Mouse (Mus musculus) forebrain, embryonic 14.5 days (tissue): ENCODE results near the gene Mtus2. TPM values are rescaled to one million over a fixed set of nuclear protein-coding genes. Genes with fewer than 3 reads are reported as not detected.
A peak's percentile ranks its signal among the peaks of the same experiment; 100 is the strongest.

Experiments
- ATAC-seq: fragments of 200-750 bp; cut with Nextera tagmentation; 2 replicates; pipeline ENCODE4 v1.8.0; 2017; ENCODE audit warnings: mild to moderate bottlenecking, moderate library complexity
- DNase-seq: peaks from one replicate; pipeline ENCODE4 v3.0.0-alpha.2; 2015; ENCODE audit warnings: low spot score
- H3K27ac ChIP-seq: fragments of 300-500 bp; sonication (generic); 2 replicates; pipeline ENCODE4 v1.5.1; 2014; ENCODE audit warnings: low read depth, mild to moderate bottlenecking, control low read depth, low read length, moderate library complexity
- H3K27me3 ChIP-seq: fragments of 300-500 bp; sonication (generic); replicated peaks from 2 replicates; pipeline ENCODE4 v1.6.1; 2014; ENCODE audit warnings: low read length, control low read depth, mixed read lengths; ENCODE audit not compliant: control insufficient read depth, insufficient read depth
- H3K36me3 ChIP-seq: fragments of 300-500 bp; sonication (generic); 2 replicates; pipeline ENCODE4 v1.6.1; 2014; ENCODE audit warnings: low read length, control low read depth; ENCODE audit not compliant: control insufficient read depth, insufficient read depth
- H3K4me1 ChIP-seq: fragments of 300-500 bp; sonication (generic); 2 replicates; pipeline ENCODE4 v1.6.1; 2014; ENCODE audit warnings: antibody characterized with exemption, low read length, control low read depth; ENCODE audit not compliant: control insufficient read depth, insufficient read depth
- H3K4me2 ChIP-seq: fragments of 300-500 bp; sonication (generic); 2 replicates; pipeline ENCODE4 v1.6.1; 2014; ENCODE audit warnings: mild to moderate bottlenecking, control low read depth, low read length
- H3K4me3 ChIP-seq: fragments of 300-500 bp; sonication (generic); 2 replicates; pipeline ENCODE4 v1.5.1; 2014; ENCODE audit warnings: low read depth, low read length, control low read depth
- H3K9ac ChIP-seq: fragments of 300-500 bp; sonication (generic); 2 replicates; pipeline ENCODE4 v1.6.1; 2014; ENCODE audit warnings: mild to moderate bottlenecking, low read length, control low read depth, moderate library complexity
- H3K9me3 ChIP-seq: fragments of 300-500 bp; sonication (generic); replicated peaks from 2 replicates; pipeline ENCODE4 v1.6.1; 2016; ENCODE audit warnings: low read length, control low read depth, mixed read lengths; ENCODE audit not compliant: control insufficient read depth
- WGBS: fragments of 180-500 bp; shearing (Covaris S2); extraction: QIAGEN DNeasy Blood & Tissue Kit; methylation state at CpG from one replicate; pipeline ENCODE4 v1.1.7; 2014; 5-methylcytosine and 5-hydroxymethylcytosine counted together
- polyA plus RNA-seq: library from polyadenylated mRNA; unstranded; fragments of >200 nt; fragmentation: Nextera tagmentation; extraction: Ambion mirVana; gene quantifications from 2 replicates; pipeline ENCODE4 v1.2.1, GENCODE M21; 2014

The Mtus2 gene
- polyA plus RNA-seq, 1 experiment from 2014 or later = 17.0 TPM

DNA sequence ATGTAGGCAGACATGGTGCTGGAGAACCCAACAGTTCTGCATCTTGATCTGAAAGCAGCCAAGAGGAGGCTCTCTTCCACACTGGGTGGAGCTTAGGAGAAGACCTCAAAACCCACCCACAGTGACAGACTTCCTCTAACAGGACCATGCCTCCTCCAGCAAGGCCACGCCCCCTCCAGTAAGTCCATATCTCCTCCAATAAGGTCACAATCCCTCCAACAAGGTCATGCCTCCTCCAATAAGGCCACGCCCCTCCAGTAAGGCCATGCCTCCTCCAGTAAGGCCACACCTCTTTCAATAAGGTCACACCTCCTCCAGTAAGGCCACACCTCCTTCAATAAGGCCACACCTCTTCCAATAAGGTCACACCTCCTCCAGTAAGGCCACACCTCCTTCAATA is 288.3 kb downstream of the Mtus2 start:
- no peak for ATAC-seq

DNA sequence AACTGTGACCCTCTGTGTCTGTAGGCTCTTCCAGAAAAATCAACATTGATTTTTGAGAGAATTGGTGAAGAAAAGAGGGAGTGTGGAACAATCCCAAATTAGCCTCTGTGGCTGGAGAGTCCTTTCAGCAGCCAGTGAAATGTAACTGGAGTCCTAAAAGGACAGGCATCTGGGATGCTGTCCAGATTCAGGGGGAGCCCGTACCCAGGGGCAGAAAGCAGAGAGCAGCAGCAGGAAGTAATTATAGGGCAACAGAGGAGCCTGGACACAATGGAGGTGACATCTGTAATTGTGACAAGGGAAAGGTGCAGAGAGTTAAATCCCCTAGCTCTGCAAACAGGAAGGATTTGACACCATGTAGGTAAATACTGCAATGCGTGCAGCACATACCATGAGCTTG is 291.1 kb downstream of the Mtus2 start:
- H3K27me3 ChIP-seq = no peaks in the 10 kb centered on the region
- no peak overlapping the region for H3K9ac ChIP-seq
- no peak overlapping the region for H3K4me3 ChIP-seq
- WGBS = 51% methylated on average over 2 of the region's 2 CpGs
- H3K36me3 ChIP-seq = no peaks in the 10 kb centered on the region
- no peak overlapping the region for H3K27ac ChIP-seq
- DNase-seq (no peak), ATAC-seq (no peak)
- no peaks in the 10 kb centered on the region for H3K4me1 ChIP-seq
- no peak overlapping the region for H3K4me2 ChIP-seq
- no peaks in the 10 kb centered on the region for H3K9me3 ChIP-seq

More for the DNA sequence above, 288.3 kb downstream of the Mtus2 start:
- no peak overlapping the region for H3K9ac ChIP-seq
- no peak overlapping the region for H3K27ac ChIP-seq
- no peak overlapping the region for H3K4me2 ChIP-seq
- DNase-seq = no peak
- no peaks in the 10 kb centered on the region for H3K27me3 ChIP-seq
- H3K4me3 ChIP-seq = no peak overlapping the region
- no peaks in the 10 kb centered on the region for H3K4me1 ChIP-seq
- WGBS = 78% methylated on average over 2 of the region's 2 CpGs
- no peaks in the 10 kb centered on the region for H3K36me3 ChIP-seq
- no peaks in the 10 kb centered on the region for H3K9me3 ChIP-seq

DNA sequence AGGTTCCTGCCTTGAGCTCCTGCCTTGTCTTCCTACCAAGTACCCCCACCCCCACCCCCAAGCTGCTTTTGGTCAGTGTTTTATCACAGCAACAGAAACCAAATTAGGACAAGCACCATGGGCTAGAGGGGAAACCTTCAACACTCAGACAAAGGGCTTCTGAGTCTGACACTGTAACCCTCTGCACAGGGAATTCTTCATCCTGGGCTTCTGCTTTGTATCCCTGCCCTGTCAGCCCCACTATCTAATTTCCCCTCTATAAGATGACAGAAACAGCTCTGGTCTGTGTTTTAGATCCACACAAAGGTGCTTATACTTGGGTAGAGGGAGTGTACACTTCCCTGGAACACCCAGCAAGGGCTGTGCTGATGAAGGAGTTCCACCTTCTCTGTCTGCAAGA is 294.7 kb downstream of the Mtus2 start:
- no peak overlapping the region for H3K27ac ChIP-seq
- H3K4me1 ChIP-seq = no peaks in the 10 kb centered on the region
- H3K36me3 ChIP-seq = no peaks in the 10 kb centered on the region
- ATAC-seq = no peak
- H3K9me3 ChIP-seq = no peaks in the 10 kb centered on the region
- H3K27me3 ChIP-seq = no peaks in the 10 kb centered on the region
- no peak for DNase-seq
- H3K4me3 ChIP-seq = no peak overlapping the region
- H3K9ac ChIP-seq = no peak overlapping the region
- H3K4me2 ChIP-seq = no peak overlapping the region

DNA sequence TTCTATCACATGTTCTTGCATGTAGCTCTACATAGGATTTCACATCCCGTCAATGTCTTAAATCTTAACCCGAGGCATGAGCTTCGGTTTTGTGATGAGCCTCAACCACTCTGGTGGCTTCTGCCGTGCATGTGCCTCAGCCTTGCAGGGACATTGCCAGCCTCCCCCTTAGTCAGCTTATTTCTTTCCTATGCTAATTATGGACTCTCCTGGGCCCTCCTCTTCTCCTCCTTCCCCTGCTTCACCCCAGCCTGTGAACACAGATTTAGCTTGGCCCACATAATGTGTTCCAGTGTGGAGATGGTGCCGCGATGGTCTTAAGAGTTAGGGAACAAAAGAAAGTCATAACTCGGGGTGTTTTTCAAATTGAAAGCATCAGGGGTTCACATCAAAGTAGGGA is 304.9 kb downstream of the Mtus2 start:
- H3K9me3 ChIP-seq = no peaks in the 10 kb centered on the region
- no peak for ATAC-seq
- no peak for DNase-seq
- no peak overlapping the region for H3K9ac ChIP-seq
- H3K4me3 ChIP-seq = no peak overlapping the region
- H3K27ac ChIP-seq = no peak overlapping the region
- H3K4me1 ChIP-seq = no peaks in the 10 kb centered on the region
- H3K27me3 ChIP-seq = no peaks in the 10 kb centered on the region
- WGBS = 87% methylated on average over 7 of the region's 7 CpGs
- no peaks in the 10 kb centered on the region for H3K36me3 ChIP-seq
- H3K4me2 ChIP-seq = no peak overlapping the region

DNA sequence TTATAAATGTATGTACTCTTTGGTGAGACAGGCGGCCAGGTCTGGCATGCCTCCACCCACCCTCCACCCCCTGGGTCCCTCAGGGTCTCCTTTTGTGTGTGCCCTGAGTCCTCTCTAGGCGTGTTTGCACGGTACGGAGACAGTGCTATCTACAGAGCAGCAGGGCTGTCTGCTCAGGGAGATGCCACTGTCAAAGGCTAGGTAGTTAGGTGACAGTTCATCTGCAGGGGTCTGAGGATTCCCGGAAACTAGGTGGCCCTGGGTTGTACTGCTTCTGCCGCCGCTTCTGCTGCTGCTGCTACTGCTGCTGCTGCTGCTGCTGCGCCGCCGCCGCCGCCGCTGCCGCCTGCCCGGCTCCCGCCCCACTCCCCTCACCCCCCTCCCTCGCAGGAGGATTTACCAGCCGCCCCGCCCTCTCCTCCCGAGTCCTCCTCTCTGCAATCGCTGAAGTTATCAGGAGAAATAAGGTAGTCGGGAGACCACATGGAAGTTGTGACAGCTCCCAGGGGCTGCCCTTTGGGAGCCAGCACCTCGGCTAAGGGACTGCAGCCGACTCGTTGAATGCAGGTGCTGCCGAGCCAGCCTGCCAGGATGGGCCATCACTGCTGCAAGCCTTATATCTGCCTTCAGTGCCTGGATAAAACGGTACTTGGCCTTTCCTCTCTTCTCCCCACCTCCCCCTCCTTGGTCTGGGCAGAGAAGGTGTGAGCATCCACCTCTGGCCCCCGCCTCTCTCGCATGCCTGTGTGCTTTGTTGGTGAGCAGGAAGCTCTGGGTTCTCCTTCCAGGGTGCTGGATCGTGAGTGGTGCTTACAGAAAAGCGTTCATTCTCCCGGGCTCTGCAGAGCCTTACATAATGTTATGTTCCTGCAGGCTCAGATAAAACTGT is 307.9 kb downstream of the Mtus2 start:
- no peak overlapping the region for H3K27ac ChIP-seq
- under 1% methylated on average over 32 of the region's 32 CpGs for WGBS
- no peaks in the 10 kb centered on the region for H3K27me3 ChIP-seq
- no peaks in the 10 kb centered on the region for H3K4me1 ChIP-seq
- peak overlapping the region; percentile 70 for H3K9ac ChIP-seq
- no peaks in the 10 kb centered on the region for H3K36me3 ChIP-seq
- ATAC-seq (peak; percentile 85), DNase-seq (peak; percentile 67)
- H3K4me3 ChIP-seq = peak overlapping the region; percentile 54
- no peaks in the 10 kb centered on the region for H3K9me3 ChIP-seq
- peak overlapping the region; percentile 73 for H3K4me2 ChIP-seq

DNA sequence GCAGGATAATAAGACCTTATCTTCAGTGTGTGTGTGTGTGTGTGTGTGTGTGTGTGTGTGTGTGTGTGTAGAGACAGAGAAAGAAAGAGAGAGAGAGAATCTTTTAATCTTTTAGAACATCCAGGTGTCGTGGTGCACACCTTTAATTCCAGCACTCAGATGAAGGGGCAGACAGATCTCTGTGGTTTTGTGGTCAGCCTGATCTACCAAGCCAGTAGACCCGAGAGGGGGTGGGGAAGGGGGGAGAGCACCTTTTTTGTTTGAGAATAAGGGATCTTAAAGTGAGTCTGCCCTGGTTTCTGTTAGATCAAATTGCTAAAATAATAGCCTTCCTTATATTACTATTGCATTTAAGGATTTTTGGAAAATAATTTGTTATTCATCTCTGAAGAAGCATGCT is 309.7 kb downstream of the Mtus2 start:
- Histone ChIP-seq H3K4me3 (no peak overlapping the region), H3K9me3 (no peaks in the 10 kb centered on the region), H3K4me2 (no peak overlapping the region), H3K27ac (no peak overlapping the region), H3K36me3 (no peaks in the 10 kb centered on the region), H3K4me1 (no peaks in the 10 kb centered on the region), H3K9ac (no peak overlapping the region), H3K27me3 (no peaks in the 10 kb centered on the region)
- ATAC-seq = no peak
- no peak for DNase-seq
- 74% methylated on average over 2 of the region's 2 CpGs for WGBS

DNA sequence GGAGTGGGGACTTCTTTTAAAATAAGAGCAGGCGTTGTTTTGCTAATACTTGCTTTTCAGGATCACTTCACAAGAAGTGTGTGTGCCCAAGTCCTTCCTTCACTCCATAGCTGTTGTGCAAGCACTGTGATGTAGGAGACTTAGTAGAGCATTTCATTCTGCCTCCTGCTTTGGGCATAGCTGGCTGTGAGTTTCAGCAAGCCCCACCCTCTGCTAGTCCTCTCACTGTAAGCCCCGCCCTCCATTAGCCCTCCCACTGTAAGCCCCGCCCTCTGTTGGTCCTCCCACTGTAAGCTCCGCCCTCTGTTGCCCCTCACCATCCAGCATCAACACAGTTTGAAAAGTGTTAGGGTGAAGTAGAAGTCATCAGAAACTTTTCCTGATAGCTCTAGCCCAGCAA is 310.3 kb downstream of the Mtus2 start:
- WGBS = 69% methylated on average over 4 of the region's 4 CpGs

DNA sequence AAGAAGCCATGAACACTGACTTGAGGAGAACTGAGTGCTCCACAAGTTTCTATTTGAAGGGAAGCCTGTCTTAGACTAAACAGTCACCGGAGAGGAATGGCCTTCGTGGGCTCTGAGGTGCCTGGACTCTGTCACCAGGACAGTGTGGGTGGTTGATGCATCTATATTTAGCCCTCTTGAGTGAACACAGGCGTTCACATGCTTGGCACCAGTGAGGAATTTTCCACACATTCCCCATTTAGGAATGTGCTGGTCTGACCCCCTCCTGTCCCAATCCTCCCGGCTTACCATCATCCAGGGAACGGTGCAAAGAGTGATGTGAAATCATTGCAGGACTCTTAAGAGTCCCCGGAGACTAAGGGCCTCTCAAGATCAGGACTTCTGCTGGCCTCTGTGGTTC is 314.9 kb downstream of the Mtus2 start:
- Histone ChIP-seq H3K27me3 (no peaks in the 10 kb centered on the region), H3K4me2 (no peak overlapping the region), H3K4me3 (no peak overlapping the region), H3K27ac (no peak overlapping the region), H3K9ac (no peak overlapping the region), H3K9me3 (no peaks in the 10 kb centered on the region), H3K36me3 (no peaks in the 10 kb centered on the region), H3K4me1 (no peaks in the 10 kb centered on the region)
- no peak for DNase-seq
- ATAC-seq = no peak
- 92% methylated on average over 6 of the region's 6 CpGs for WGBS

More for the DNA sequence above, 310.3 kb downstream of the Mtus2 start:
- Histone ChIP-seq H3K9me3 (no peaks in the 10 kb centered on the region), H3K4me1 (no peaks in the 10 kb centered on the region), H3K4me2 (no peak overlapping the region), H3K27me3 (no peaks in the 10 kb centered on the region), H3K36me3 (no peaks in the 10 kb centered on the region), H3K9ac (no peak overlapping the region), H3K27ac (no peak overlapping the region), H3K4me3 (no peak overlapping the region)
- ATAC-seq = no peak
- no peak for DNase-seq

DNA sequence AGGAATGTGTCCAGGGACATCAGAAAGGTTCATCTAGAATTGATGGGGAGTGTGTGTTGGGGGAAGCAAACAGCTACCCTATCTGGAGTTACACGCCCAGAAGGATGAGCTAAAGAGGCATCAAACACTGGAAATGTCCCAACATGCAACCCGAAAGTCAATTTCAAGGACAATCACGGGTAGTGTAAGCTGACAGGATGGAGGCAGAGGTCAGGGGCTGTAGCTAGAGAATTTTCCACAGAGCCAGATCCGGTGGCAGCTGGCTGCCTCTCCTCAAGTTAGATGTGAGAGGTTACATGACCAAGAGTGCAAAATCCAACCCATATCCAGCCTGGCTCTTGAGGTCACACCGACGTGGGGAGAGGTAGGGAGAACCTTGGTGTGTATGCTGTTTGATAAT is 315.7 kb downstream of the Mtus2 start:
- no peaks in the 10 kb centered on the region for H3K9me3 ChIP-seq
- ATAC-seq (no peak), DNase-seq (no peak)
- 95% methylated on average over 6 of the region's 6 CpGs for WGBS
- no peak overlapping the region for H3K9ac ChIP-seq
- H3K4me3 ChIP-seq = no peak overlapping the region
- no peaks in the 10 kb centered on the region for H3K27me3 ChIP-seq
- H3K4me2 ChIP-seq = no peak overlapping the region
- H3K4me1 ChIP-seq = no peaks in the 10 kb centered on the region
- no peaks in the 10 kb centered on the region for H3K36me3 ChIP-seq
- H3K27ac ChIP-seq = no peak overlapping the region
